Mouse (Mus musculus) cerebral cortex, adult 2 months (tissue): Measurements from ENCODE around the gene Vac14.

ENCODE experiments used
- WGBS: fragments of 180-500 bp; shearing (Covaris S2); methylation state at CpG from one replicate; pipeline ENCODE4 v1.1.7; 2018; 5-methylcytosine and 5-hydroxymethylcytosine counted together

Vac14 gene

GRCm38 (mm10) chr8:110718209-110718968, 100.0 kb downstream of the Vac14 start:
- 82% methylated on average over 8 of the region's 8 CpGs for WGBS

GRCm38 (mm10) chr8:110718969-110719670, 100.7 kb downstream of the Vac14 start:
- 46% methylated on average over 12 of the region's 12 CpGs for WGBS

GRCm38 (mm10) chr8:110719898-110720653, 101.7 kb downstream of the Vac14 start:
- WGBS = 82% methylated on average over 6 of the region's 6 CpGs

- 6% methylated on average over 75 of the region's 75 CpGs for WGBS
Observed at GRCm38 (mm10) chr8:110720685-110721598, 102.6 kb downstream of the Vac14 start, which contains the start of gene Mtss1l. Gene Mtss1l (plus strand): TSS chr8:110721476.

GRCm38 (mm10) chr8:110721606-110722413, 103.4 kb downstream of the Vac14 start:
- WGBS = under 1% methylated on average over 53 of the region's 59 CpGs

GRCm38 (mm10) chr8:110722414-110723011, 104.1 kb downstream of the Vac14 start:
- 41% methylated on average over 11 of the region's 11 CpGs for WGBS

- 79% methylated on average over 3 of the region's 3 CpGs for WGBS
Observed at GRCm38 (mm10) chr8:110724493-110724892, 106.1 kb downstream of the Vac14 start.

- 43% methylated on average over 7 of the region's 7 CpGs for WGBS
Observed at GRCm38 (mm10) chr8:110725084-110725838, 106.9 kb downstream of the Vac14 start.

- 11% methylated on average over 18 of the region's 18 CpGs for WGBS
Observed at GRCm38 (mm10) chr8:110726893-110727292, 108.5 kb downstream of the Vac14 start.

GRCm38 (mm10) chr8:110731346-110731859, 113.0 kb downstream of the Vac14 start:
- 49% methylated on average over 8 of the region's 8 CpGs for WGBS

GRCm38 (mm10) chr8:110733036-110733435, 114.7 kb downstream of the Vac14 start:
- WGBS = 66% methylated on average over 8 of the region's 8 CpGs

- 80% methylated on average over 35 of the region's 35 CpGs for WGBS
Observed at GRCm38 (mm10) chr8:110738591-110739195, 120.3 kb downstream of the Vac14 start.

- WGBS = 68% methylated on average over 5 of the region's 5 CpGs
Observed at GRCm38 (mm10) chr8:110740629-110741175, 122.3 kb downstream of the Vac14 start.

GRCm38 (mm10) chr8:110741816-110742451, 123.5 kb downstream of the Vac14 start:
- 62% methylated on average over 15 of the region's 15 CpGs for WGBS

GRCm38 (mm10) chr8:110742452-110742818, 124.0 kb downstream of the Vac14 start:
- 81% methylated on average over 5 of the region's 5 CpGs for WGBS

- 92% methylated on average over 10 of the region's 10 CpGs for WGBS
Observed at GRCm38 (mm10) chr8:110745162-110745561, 126.8 kb downstream of the Vac14 start.

- 72% methylated on average over 9 of the region's 9 CpGs for WGBS
Observed at GRCm38 (mm10) chr8:110746661-110747060, 128.3 kb downstream of the Vac14 start.
